Mouse (Mus musculus): ENCODE results near the gene Csf2. TPM values are rescaled to one million over a fixed set of nuclear protein-coding genes. Genes with fewer than 3 reads are reported as not detected.
A peak's percentile ranks its signal among the peaks of the same experiment; 100 is the strongest.
"Not testable (repeated sequence)": the region's sequence is repeated elsewhere in the genome, so short reads cannot be mapped to it uniquely, and the experiment has no call there.

Gene Csf2
- total RNA-seq (2014; fragmentation: Nextera tagmentation): not detected in 2 replicates
- not detected in 2 replicates for total RNA-seq (2017)

DNA sequence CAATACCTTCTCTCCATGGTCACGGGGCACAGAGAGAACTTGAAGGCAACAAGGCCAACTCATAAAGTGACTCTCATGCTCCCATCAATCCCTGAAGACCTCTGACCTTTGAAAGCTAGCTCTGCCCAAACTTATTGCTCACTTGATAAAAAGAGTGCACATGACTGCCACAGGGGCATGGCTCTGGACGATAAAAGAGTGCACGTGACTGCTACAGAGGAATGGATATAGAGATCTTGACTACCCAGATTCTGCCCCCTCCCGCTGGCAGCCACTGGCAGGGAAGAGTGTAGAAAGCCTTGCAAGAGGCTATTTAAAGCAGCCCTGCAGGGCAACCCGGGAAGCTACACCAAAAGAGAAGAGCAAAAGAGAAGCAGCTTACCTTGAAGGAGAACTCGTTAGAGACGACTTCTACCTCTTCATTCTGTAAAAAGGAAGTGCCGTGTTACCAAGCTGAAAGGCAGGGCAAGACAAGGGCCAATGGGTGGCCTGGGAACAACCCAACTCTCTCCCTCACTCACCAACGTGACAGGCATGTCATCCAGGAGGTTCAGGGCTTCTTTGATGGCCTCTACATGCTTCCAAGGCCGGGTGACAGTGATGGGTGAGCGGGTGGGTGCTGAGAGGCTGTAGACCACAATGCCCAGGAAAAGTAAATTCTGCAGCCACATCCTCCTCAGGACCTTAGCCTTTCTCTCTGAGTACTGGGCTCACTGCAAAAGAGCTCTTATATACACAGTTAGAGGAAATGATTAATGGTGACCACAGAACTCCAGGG, at the start of gene Csf2:
Gene Csf2, minus strand, starts transcription at position 728 of the 778 bp plus-strand sequence.
- ATAC-seq (replicated peaks; ENCODE audit: poor library complexity, severe bottlenecking): peak; percentile 48

DNA sequence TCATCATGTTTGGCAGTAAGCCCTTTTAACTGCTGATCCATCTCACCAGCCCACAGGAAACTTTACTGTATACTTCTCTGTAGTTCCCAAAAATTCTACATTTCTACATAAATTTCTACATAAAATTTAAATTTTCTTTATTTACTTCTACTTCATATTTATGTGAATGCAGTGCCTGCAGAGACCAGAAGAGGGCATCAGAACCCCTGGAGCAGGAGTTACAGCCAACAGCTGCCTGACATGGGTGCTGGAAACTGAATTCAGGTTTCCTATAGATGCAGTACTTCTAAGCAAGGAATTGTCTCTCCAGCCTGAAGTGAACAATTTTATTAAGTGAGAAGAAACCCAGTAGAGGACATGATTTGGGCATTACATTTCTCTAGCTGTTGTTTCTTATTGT, 49.3 kb upstream of the Csf2 start:
- no peak for ATAC-seq (replicated peaks; ENCODE audit: poor library complexity, severe bottlenecking)

DNA sequence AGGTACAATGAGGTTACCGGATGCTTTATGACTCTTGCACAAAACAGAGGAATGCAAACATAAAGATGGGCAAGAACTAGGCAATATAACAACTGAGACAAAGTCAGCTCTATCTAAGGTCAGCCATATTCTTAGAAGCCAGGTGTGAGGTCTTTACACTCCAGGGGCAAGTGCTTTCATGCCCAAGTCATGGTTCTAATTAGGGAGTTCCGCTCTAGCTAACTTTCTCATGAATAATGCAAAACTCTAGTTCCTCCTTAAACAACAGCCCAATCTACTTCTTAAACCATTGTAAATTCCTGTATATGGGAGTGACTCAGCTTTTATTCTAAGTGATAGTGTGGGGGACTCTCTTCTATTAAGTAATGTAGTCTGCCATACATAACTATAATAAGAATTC, 48.0 kb upstream of the Csf2 start:
- not testable (repeated sequence) for ATAC-seq (replicated peaks; ENCODE audit: poor library complexity, severe bottlenecking)

DNA sequence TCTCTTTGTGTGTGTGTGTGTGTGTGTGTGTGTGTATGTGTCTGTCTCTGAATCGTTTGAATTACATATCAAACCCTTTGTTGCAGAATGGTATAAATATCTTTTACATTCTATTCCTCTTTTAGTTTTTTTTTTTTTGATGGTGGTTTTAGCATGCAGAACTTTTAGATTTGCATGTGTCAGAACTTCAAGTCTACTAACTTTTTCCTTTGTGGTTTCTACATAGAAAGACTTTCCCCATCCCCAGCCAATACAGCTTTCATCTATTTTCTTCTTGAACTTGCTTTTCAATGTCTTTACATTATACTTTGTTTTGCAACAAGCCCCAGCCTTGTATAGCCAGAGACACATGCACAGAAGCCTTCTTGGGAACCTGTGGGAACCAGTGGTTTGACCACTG, 47.3 kb upstream of the Csf2 start:
- ATAC-seq (replicated peaks; ENCODE audit: poor library complexity, severe bottlenecking): no peak

DNA sequence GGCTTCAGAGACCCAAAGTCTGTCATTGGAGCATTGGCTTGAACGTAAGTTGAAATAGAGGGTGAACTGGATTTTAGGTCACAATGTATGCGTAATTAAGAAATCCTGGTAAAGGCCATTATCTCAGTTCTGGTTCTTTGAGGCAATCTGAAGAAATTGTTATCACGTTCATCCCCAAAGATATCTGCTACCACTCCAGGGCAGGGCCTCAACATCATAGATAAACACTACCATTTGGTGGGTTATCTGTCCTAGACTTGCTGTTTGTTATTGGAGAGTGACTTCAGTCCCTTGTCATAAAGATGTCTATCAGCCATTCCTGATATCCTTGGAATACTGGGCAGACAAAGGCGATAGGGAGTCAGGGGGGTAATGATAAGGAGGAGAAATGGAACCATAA, 46.5 kb upstream of the Csf2 start:
- ATAC-seq (replicated peaks; ENCODE audit: poor library complexity, severe bottlenecking): no peak

DNA sequence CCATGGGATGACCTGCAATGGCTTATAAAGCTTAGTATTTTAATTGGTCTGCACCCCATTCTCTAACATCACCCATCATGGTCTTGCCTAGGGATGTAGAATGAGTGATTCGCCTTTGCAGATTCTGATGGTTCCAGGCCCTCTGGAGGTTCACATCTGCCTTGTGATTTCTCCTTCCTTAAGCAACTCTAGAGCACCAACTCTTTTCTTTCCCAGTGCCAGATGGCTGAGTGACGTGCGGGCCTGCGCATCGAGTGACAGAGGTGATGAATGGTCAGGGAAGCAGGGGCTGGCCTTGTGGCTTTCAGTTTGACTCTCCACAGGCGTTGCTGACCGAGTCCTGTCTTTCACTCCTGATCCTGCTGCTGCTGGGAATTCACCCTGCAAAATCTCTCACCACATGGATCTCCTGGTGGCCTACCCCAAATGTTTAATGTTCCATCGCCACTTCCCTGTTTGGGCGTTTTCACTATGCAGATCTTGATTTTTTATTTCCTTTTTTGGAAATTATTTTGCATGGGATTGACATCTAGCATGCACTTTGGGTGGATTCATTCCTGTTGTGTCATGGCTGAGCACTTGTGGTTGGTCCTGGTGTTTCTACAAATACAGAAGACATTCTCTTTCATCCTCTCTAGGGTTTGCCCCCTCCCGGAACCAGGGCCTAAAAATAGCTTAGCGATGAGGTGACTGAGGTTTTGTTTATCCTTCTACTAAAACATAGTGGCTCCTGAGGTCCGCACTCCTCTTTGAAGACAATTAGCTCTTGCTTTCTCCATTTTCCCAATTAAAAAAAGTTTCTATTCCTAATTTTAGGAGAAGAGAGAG, 44.7 kb upstream of the Csf2 start:
- ATAC-seq (replicated peaks; ENCODE audit: poor library complexity, severe bottlenecking): no peak

DNA sequence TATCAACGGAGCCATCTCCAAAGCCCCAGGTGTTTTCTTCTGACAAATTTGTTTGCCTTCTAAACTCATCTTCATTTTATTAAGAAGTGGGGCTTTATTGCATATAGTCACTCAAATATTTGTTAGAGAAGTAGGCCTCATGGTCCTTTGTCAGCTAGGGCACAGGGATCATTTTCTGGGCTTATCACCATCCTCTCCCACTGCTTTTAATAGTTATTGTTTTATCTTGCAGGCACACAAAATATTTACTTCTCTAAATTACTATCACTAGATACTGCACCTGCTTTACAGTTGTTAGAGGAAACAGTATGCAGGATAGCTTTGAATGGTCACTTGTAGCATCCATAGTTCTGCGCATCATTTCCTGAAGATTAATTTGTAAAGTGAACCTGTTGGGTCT, 42.7 kb upstream of the Csf2 start:
- ATAC-seq (replicated peaks; ENCODE audit: poor library complexity, severe bottlenecking): no peak

DNA sequence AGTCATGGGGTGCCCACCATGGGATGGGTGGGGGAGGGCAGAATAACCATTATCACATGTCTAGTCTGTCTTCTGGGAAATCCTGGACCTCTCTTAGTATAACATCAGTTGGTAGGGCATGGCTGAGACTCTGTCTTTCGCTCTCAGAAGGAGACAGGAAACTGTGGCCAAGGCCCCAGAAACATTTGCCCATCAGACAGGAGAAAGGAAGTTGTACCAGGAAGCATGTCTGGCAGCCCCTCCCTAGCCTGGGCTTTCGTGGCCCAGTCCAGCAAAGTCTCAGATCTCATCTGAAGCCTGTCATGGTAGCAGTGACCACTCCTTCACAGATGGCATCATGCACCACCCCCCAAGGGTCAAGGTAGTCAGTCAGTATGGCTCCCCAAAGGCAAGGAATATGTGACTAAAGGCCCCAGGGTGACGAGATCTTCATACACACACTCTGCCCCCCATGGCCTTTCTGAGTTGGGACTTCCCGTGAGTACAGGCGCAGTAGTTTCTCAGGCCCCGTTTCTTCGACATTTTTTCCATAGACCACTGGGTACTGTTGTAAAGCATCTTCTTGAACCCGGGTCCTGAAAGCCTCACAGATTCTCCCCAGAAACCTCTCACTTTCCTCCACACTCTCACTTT, 38.5 kb upstream of the Csf2 start:
- no peak for ATAC-seq (replicated peaks; ENCODE audit: poor library complexity, severe bottlenecking)

DNA sequence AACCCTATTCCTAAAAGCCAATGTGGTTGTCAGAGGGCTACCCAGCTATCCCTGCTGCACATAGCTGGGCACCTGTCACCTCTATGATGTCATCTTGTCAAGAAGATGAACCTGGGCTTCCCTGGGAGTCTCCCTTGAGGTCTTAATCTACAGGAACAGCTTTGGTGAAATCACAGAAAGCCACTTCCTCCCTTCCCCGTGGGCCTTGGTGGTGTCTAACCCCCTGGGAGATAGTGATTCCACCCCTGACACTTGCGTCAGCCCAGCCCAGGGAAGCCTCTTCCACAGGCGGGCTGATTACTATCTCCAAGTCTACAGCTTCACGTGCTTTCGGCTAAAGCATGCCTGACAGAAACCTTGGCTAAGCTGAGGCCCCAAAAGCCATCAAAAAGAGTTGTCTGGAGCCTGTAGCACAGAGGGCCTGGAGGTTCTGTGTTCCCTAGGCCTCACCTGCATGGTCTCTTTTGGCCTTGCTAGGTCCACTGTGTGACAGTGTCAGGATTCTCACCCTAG, 22.0 kb upstream of the Csf2 start:
- ATAC-seq (replicated peaks; ENCODE audit: poor library complexity, severe bottlenecking): no peak

DNA sequence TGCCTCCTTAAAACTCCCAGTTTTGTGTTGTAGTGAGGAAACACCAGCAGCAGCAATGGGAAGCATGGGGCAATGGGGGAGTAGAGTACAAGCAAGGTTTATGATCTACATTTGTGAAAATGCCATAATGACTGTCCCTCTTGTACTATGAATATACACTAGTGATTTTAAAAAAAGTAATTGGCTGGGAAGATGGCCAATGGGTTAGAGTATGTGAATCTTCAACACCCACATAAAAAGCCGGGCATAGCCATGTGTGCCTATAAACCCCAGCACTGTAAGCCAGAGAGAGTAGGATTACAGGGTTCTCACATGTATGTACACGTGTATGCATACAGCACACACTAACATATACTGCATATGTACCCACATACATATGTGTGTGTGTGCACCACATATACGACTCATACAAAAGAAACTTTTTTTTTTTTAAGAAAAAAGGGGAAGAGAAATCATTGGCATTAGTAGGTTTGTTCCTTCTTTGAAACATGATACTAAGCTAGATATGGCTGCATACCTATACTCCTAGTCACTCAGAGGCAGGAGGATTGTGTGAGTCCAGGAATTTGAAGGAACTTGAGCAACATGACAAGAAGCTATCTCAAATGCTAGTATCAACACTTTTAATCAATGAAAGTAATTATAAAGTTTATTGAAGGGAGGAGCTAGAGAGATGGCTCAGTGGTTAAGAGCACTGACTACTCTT, 19.9 kb upstream of the Csf2 start:
- peak; percentile 33; the same call in 1 of the 2 replicates for ATAC-seq (replicated peaks; ENCODE audit: poor library complexity, severe bottlenecking)

DNA sequence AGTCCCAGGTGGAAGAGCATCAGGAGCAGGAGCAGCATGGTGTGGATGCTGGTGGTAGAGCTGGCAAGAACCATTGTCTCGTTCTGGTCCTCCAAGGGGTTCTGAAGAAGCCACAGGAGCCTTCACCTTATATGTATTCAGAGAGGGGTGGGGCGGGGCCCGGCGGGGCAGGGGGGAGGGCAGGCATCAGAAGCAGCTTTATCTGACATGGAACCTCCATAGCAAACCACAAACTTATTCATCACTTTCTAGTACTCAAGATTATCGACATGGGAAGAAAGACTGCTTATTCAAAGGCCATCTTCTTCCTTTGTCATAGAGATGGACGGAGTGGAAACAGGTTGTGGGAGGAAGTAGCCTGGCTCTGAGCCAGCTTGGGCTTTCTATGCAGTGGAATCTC, 17.7 kb upstream of the Csf2 start, which contains the start of gene Il3:
Gene Il3, minus strand, starts transcription at position 101 of the 400 bp plus-strand sequence.
- no peak for ATAC-seq (replicated peaks; ENCODE audit: poor library complexity, severe bottlenecking)

DNA sequence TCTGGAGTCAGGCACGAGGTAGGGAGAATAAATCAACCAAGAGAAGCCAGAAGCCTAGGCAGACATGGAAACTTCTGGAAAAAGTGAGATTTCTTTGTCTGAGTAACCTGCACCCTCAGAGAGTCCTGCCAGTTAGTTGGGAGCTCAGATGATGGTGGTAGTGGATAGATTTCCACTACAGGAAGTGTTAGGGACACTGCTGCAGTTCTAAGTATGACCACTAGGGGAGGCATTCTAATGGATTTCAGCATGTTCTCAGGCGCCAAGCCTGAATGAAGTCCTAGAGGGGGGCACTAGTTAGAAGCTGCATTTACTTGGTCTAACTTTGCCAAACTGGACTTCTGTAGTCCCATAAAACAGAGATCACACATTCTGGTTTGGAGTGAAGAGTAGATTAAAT, 15.1 kb upstream of the Csf2 start:
- ATAC-seq (replicated peaks; ENCODE audit: poor library complexity, severe bottlenecking): peak; percentile 63

DNA sequence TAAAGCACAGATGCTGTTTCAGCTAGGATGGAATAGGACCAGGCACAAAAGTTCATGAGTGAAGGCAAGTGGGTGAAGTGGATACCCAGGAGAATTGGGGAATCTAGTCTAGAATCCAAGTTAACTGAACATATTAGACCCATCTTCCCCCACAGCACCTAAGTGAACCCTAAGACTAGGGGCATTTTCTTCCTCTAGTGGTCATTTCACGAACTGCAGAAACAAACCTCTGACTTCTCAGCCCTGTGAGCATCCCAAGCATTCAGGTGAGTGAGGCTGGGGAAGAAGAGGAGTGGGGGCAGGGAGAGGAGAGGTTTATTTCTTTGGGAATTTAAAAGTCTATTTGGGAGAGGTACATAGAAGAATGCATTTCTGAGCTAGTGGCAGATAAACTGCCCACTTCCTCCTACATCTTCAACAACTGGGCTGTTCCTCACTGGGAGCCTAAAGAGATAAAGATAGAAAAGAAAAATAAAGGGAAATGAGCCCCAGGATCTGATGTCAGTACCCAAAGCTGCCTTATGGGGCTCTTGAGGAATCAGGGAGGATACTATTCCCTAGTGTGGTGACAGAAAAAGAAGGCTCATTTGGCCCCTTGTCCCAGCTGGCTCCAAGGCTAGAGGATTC, 14.1 kb upstream of the Csf2 start:
- peak; percentile 37 for ATAC-seq (replicated peaks; ENCODE audit: poor library complexity, severe bottlenecking)

DNA sequence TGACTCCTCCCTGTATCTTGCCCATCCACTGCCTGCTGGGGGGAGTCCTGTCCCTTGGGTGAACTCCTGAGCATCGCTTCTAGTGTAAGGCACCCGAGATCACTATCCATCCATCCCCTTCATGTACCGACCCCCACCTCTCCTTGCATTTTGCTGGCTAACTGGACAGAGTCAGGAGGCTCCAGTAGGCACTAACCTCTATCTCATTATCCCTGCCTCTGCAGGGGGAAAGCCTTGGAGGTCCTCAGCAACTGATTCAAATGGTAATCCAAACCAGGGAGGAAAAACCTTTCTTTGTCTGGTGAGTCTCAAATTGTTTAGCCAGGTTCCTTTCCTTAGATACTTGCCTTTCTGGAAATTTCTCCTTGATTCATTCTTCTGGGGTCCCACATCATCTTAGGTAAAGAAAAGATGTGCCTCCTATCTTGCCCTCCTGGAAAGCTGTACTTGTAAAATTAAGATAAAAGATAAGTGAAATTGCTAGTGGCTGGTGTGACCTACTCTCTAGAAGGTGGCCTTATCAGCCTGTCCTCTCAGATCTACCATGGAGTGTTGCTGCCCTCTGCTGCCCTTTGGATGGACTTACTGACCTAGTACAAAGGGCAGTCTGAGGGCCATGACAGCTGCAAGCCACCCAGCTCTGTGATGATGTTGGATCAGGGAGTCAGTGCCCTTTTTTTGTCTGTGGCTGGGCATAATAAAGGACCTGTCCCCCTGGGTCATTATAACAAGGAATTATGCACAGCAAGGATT, 7.3 kb upstream of the Csf2 start:
- peak; percentile 84 for ATAC-seq (replicated peaks; ENCODE audit: poor library complexity, severe bottlenecking)

DNA sequence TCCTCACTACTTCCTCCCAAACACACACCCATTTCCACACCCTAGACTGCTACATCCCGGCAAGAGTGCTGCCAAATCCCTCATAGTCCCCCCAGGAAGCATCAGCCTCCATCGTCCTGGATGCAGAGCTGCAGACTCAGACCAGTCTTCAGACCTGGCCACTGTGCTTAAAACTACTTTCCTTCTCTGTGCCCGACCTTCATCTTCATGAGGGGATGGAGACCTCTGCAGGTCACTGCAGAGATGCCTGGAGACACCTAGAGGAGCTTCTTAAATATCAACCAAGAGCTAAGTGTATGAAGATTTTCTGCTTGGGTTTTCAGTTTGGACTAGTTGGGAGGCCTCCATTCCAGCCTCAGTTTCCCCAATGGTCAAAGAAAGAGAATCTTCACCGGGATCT, 4.6 kb upstream of the Csf2 start:
- no peak for ATAC-seq (replicated peaks; ENCODE audit: poor library complexity, severe bottlenecking)

DNA sequence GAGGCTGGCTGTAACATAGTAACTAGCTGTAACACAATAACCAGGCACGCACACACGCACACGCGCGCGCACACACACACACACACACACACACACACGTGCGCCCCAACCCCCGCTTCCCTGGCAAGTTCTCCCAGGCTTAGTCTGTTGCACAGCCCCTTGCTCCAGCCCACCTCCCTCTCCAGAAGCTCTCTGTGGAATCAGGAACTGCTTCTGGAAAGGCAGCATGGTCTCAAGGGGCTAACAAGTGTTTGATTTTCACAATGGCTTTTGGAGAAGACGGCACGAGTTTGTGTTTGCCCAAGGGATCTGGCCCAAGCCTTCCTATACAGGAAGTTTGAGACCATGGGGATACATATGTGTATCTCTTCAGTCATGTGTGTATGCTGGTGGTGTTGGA, 1.1 kb upstream of the Csf2 start:
- ATAC-seq (replicated peaks; ENCODE audit: poor library complexity, severe bottlenecking): no peak

DNA sequence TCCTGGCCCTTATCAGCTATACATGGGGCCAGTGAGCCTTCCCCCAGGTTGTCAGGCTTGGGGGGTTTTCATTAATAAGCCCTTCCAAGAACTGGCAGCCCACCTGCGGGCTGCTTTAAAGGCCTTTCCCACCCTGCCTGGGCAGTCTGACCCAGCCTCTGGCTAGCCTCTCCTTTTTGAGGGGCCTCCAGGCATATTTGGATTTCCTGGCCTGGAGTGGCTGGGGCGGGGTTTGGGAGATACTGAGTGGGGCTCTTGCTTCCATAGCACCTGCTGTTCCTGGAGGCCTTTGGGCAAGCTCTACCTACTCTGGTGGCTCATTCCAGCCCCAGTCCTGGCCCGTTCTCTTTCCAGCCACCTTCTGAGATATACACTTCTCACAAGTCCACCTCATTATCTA, 281 bp upstream of the Csf2 start:
- ATAC-seq (replicated peaks; ENCODE audit: poor library complexity, severe bottlenecking): no peak

DNA sequence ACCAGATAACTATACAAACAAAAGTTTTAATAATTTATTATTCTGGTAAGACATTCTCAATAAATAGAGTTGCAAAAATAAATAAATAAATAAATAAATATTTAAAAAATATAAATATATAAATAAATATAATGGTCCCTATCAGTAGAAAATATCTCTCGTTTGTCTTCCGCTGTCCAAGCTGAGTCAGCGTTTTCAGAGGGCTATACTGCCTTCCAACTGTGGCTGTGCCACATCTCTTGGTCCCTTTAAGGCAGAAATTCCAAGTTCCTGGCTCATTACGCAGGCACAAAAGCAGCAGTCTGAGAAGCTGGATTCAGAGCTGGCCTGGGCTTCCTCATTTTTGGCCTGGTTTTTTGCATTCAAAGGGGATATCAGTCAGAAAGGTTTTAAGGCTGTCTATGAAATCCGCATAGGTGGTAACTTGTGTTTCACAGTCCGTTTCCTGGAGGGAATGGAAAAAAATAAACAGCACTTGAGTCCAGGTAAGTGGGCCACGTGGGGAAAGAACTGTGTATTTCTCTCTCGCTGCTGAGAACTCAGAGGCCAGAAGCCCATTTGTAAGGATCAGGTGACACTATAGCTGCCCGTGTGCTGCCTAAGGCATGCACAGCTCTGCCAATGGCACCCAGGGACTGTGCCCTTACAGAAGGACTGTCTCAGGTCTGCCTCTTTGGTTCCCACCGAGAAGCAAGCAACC, 2.1 kb downstream of the Csf2 start:
- no peak for ATAC-seq (replicated peaks; ENCODE audit: poor library complexity, severe bottlenecking)
